Mouse (Mus musculus) stomach, embryonic 14.5 days (tissue): ENCODE measurements at regions not wholly inside any gene's neighbourhood (a gene's known extent, or its start where the extent isn't known, plus 50 kb on each side); places are given as distances from the start of the nearest gene placed in this dataset.

Experiments used
- ATAC-seq: fragments of 200-750 bp; cut with Nextera tagmentation; 2 replicates; pipeline ENCODE4 v1.8.0; 2017; ENCODE audit warnings: low read depth, moderate TSS enrichment; ENCODE audit not compliant: insufficient number of reproducible peaks, insufficient read depth, low FRiP score
- H3K27ac ChIP-seq: fragments of 300-500 bp; sonication (generic); 2 replicates; pipeline ENCODE4 v1.5.1; 2014; ENCODE audit warnings: mild to moderate bottlenecking, low read length, moderate library complexity, mixed read lengths
- H3K27me3 ChIP-seq: fragments of 300-500 bp; sonication (generic); 2 replicates; pipeline ENCODE4 v1.6.1; 2014; ENCODE audit warnings: low read length, control low read depth, mixed read lengths; ENCODE audit not compliant: control insufficient read depth, insufficient read depth
- H3K36me3 ChIP-seq: fragments of 300-500 bp; sonication (generic); 2 replicates; pipeline ENCODE4 v1.6.1; 2014; ENCODE audit warnings: mild to moderate bottlenecking, control low read depth, low read length, moderate library complexity, mixed read lengths; ENCODE audit not compliant: control insufficient read depth, insufficient read depth
- H3K4me1 ChIP-seq: fragments of 300-500 bp; sonication (generic); 2 replicates; pipeline ENCODE4 v1.6.1; 2014; ENCODE audit warnings: low read length, control low read depth, mixed read lengths; ENCODE audit not compliant: control insufficient read depth, insufficient read depth
- H3K4me2 ChIP-seq: fragments of 300-500 bp; sonication (generic); replicated peaks from 2 replicates; pipeline ENCODE4 v1.6.1; 2014; ENCODE audit warnings: low read depth, low read length, control low read depth
- H3K4me3 ChIP-seq: fragments of 300-500 bp; sonication (generic); 2 replicates; pipeline ENCODE4 v1.5.1; 2014; ENCODE audit warnings: low read depth, low read length, control low read depth
- H3K9ac ChIP-seq: fragments of 300-500 bp; sonication (generic); replicated peaks from 2 replicates; pipeline ENCODE4 v1.6.1; 2014; ENCODE audit warnings: low read depth, mild to moderate bottlenecking, control low read depth, low read length, moderate library complexity, mixed read lengths
- H3K9me3 ChIP-seq: fragments of 300-500 bp; sonication (generic); 2 replicates; pipeline ENCODE4 v1.6.1; 2016; ENCODE audit warnings: low read depth, low read length, control low read depth; ENCODE audit not compliant: control insufficient read depth
- WGBS: fragments of 180-500 bp; shearing (Covaris S2); extraction: QIAGEN DNeasy Blood & Tissue Kit; methylation state at CpG from one replicate; pipeline ENCODE4 v1.1.7; 2014; 5-methylcytosine and 5-hydroxymethylcytosine counted together

GRCm38 (mm10) chr14:58987688-58988087 lies 155.0 kb downstream of the 1700129C05Rik start:
- no peak overlapping the region for H3K4me2 ChIP-seq
- H3K27me3 ChIP-seq: no peaks in the 10 kb centered on the region
- H3K4me1 ChIP-seq: no peaks in the 10 kb centered on the region
- no peak for ATAC-seq
- no peaks in the 10 kb centered on the region for H3K36me3 ChIP-seq
- no peak overlapping the region for H3K27ac ChIP-seq
- H3K9me3 ChIP-seq: no peaks in the 10 kb centered on the region
- no peak overlapping the region for H3K9ac ChIP-seq
- no peak overlapping the region for H3K4me3 ChIP-seq
- 37% methylated on average over 8 of the region's 8 CpGs for WGBS

GRCm38 (mm10) chr14:58985838-58986237 lies 156.9 kb downstream of the 1700129C05Rik start:
- no peaks in the 10 kb centered on the region for H3K9me3 ChIP-seq
- H3K4me3 ChIP-seq: no peak overlapping the region
- H3K4me1 ChIP-seq: no peaks in the 10 kb centered on the region
- no peaks in the 10 kb centered on the region for H3K27me3 ChIP-seq
- H3K9ac ChIP-seq: no peak overlapping the region
- no peak overlapping the region for H3K27ac ChIP-seq
- 73% methylated on average over 5 of the region's 5 CpGs for WGBS
- H3K4me2 ChIP-seq: no peak overlapping the region
- no peak for ATAC-seq
- no peaks in the 10 kb centered on the region for H3K36me3 ChIP-seq

GRCm38 (mm10) chr14:58976791-58977190 lies 165.9 kb downstream of the 1700129C05Rik start:
- WGBS: 84% methylated on average over 4 of the region's 4 CpGs
- no peaks in the 10 kb centered on the region for H3K9me3 ChIP-seq
- no peak overlapping the region for H3K27ac ChIP-seq
- no peak overlapping the region for H3K9ac ChIP-seq
- H3K36me3 ChIP-seq: no peaks in the 10 kb centered on the region
- no peak overlapping the region for H3K4me2 ChIP-seq
- H3K27me3 ChIP-seq: no peaks in the 10 kb centered on the region
- no peak for ATAC-seq
- H3K4me3 ChIP-seq: no peak overlapping the region
- no peaks in the 10 kb centered on the region for H3K4me1 ChIP-seq

GRCm38 (mm10) chr14:58969248-58969647 lies 173.4 kb downstream of the 1700129C05Rik start:
- Histone ChIP-seq H3K9ac (no peak overlapping the region), H3K4me3 (no peak overlapping the region), H3K36me3 (no peaks in the 10 kb centered on the region), H3K4me1 (no peaks in the 10 kb centered on the region), H3K27me3 (no peaks in the 10 kb centered on the region), H3K4me2 (no peak overlapping the region), H3K9me3 (no peaks in the 10 kb centered on the region), H3K27ac (no peak overlapping the region)
- no peak for ATAC-seq
- 29% methylated on average over 3 of the region's 3 CpGs for WGBS

DNA sequence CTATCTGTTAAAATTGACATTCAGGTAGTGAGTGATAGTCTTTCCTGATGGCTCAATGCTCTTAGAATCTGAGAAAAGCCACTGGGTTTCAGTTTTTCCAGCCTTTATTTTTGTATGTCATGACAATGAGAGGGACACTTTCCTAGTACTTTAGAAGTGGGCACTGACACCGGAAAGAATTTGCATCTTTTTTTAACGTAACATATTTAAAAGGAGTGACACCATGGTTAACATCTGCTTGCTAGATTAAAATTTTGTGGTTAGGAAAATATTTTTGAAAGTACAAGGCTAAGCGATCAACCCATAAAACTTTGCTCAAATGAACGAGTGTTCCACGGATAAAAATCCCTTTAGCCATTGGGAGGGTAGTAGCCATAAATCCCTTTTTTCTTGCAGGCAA lies 174.7 kb downstream of the 1700129C05Rik start:
- Histone ChIP-seq H3K4me1 (no peaks in the 10 kb centered on the region), H3K27me3 (no peaks in the 10 kb centered on the region), H3K4me3 (no peak overlapping the region), H3K36me3 (no peaks in the 10 kb centered on the region), H3K27ac (no peak overlapping the region), H3K4me2 (no peak overlapping the region), H3K9me3 (no peaks in the 10 kb centered on the region), H3K9ac (no peak overlapping the region)
- no peak for ATAC-seq
- WGBS: 68% methylated on average over 5 of the region's 5 CpGs

DNA sequence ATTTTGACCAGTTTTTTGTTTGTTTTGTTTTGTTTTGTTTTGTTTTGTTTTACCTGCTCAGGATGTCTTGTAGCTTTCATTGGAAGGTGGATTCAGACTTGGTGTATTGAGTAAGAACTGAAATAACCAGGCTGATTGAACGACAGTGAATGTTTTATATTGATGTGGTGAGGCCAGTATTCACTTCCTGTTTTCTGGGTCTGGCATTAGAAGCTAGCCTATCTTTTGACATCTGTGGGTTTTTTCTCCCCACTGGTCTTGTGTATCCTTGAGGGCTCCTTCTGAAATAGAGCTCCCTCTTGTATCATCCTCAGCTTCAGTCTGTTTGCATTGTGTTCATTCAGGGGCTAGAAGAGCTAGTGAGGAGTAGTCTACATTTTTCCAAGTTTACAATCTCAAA lies 175.5 kb downstream of the 1700129C05Rik start:
- Histone ChIP-seq H3K4me2 (no peak overlapping the region), H3K9ac (no peak overlapping the region), H3K36me3 (no peaks in the 10 kb centered on the region), H3K27me3 (no peaks in the 10 kb centered on the region), H3K9me3 (no peaks in the 10 kb centered on the region), H3K27ac (no peak overlapping the region), H3K4me1 (no peaks in the 10 kb centered on the region), H3K4me3 (no peak overlapping the region)
- WGBS: 68% methylated on average over 1 of the region's 1 CpGs
- no peak for ATAC-seq

DNA sequence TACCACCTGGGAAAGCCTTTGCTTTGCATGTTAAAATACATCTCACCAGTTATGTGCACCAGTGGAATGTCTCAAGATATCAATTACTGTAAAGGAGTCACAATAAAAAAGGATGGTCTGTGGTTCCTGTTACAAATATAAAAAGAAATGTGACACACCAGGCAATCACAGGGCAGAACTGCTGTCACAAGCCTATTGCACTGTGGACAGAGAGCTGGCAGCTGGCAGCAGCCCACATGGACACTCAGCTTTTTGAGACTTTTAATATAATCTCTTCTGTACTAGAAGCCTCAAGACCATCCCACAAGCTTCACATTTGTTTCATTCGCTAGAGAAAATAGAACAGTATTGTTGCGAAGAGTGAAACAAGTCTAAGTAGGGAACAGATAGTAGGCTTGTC lies 197.7 kb downstream of the 1700129C05Rik start:
- no peak overlapping the region for H3K27ac ChIP-seq
- 93% methylated on average over 2 of the region's 2 CpGs for WGBS
- no peaks in the 10 kb centered on the region for H3K36me3 ChIP-seq
- H3K4me3 ChIP-seq: no peak overlapping the region
- no peak overlapping the region for H3K4me2 ChIP-seq
- H3K4me1 ChIP-seq: no peaks in the 10 kb centered on the region
- no peak for ATAC-seq
- H3K9me3 ChIP-seq: no peaks in the 10 kb centered on the region
- H3K9ac ChIP-seq: no peak overlapping the region
- no peaks in the 10 kb centered on the region for H3K27me3 ChIP-seq

DNA sequence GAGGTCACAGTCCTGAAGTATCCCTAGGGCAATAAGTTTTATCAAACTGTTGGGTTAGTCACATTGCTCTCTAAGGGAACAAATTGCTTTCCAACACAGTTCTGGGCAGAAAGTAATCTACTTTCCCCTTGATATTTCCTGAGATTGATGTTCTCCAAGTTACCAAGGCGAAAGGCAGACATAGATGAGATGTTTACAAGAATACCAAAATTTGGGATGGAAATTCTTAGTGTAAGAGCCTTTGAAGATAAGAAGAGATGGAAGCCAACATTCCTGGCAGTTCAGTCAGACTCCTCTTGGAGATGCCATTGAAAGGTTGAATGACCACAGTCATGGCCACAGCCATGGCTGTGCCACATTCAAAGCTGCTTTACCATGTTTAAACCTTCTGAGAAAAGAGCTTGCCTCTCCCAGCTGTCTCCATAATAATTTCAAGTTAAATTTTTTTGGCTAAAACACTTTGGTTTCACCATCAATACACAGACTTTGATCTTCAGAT lies 199.4 kb downstream of the 1700129C05Rik start:
- H3K9me3 ChIP-seq: no peaks in the 10 kb centered on the region
- no peak overlapping the region for H3K27ac ChIP-seq
- H3K4me3 ChIP-seq: no peak overlapping the region
- no peak for ATAC-seq
- H3K27me3 ChIP-seq: no peaks in the 10 kb centered on the region
- no peaks in the 10 kb centered on the region for H3K36me3 ChIP-seq
- H3K4me1 ChIP-seq: peaks cover under 1% of the 10 kb centered on the region; the same call in 1 of the 2 replicates
- 79% methylated on average over 1 of the region's 1 CpGs for WGBS
- H3K9ac ChIP-seq: no peak overlapping the region
- H3K4me2 ChIP-seq: no peak overlapping the region

DNA sequence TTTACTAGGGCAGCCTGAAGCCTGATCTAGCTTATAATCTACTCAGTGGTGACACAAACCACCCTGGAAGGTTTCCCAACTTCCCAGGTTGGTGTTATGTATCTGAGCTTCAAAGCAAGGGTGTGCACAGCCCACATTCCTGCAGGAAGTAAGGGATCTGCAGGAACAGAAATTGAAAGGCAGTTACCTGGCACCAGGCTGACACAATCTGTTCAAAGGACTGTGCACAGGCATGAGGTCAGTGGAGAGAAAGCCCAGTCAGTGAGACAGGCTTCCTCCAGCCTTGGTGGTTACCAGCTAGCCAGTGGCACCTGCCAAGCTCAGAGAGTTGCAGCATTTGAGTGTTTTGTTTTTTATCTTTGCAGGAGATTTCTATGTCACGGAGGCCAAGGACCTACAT lies 203.6 kb downstream of the 1700129C05Rik start:
- H3K4me2 ChIP-seq: no peak overlapping the region
- 68% methylated on average over 1 of the region's 1 CpGs for WGBS
- peaks cover 4% of the 10 kb centered on the region; the same call in 1 of the 2 replicates for H3K4me1 ChIP-seq
- no peak overlapping the region for H3K4me3 ChIP-seq
- no peaks in the 10 kb centered on the region for H3K36me3 ChIP-seq
- H3K27me3 ChIP-seq: no peaks in the 10 kb centered on the region
- no peak for ATAC-seq
- H3K9ac ChIP-seq: no peak overlapping the region
- no peaks in the 10 kb centered on the region for H3K9me3 ChIP-seq
- H3K27ac ChIP-seq: no peak overlapping the region
